Mouse (Mus musculus) heart, postnatal 10 days (tissue): Measurements from ENCODE around the gene Ulk2. TPM values are rescaled to one million over a fixed set of nuclear protein-coding genes. Genes with fewer than 3 reads are reported as not detected.
A peak's percentile ranks its signal among the peaks of the same experiment; 100 is the strongest.
"Not testable (repeated sequence)": the region's sequence is repeated elsewhere in the genome, so short reads cannot be mapped to it uniquely, and the experiment has no call there.

Experiments
- DNase-seq, 2 experiments: peaks; one replicate each; pipeline ENCODE4 v3.0.0; 2021
- intact Hi-C: fragments of 180-260 bp; cut with DNase I; formaldehyde crosslinking; loops from one replicate; pipeline ENCODE4 v1.15.1; 2025
- total RNA-seq, 2 experiments: library from RNA; stranded (reverse); gene quantifications; 2 replicates each; pipeline ENCODE4 v1.2.3; 2021

Ulk2 gene
- 10 to 100 TPM; 42.9 to 48.4 TPM for total RNA-seq

DNA sequence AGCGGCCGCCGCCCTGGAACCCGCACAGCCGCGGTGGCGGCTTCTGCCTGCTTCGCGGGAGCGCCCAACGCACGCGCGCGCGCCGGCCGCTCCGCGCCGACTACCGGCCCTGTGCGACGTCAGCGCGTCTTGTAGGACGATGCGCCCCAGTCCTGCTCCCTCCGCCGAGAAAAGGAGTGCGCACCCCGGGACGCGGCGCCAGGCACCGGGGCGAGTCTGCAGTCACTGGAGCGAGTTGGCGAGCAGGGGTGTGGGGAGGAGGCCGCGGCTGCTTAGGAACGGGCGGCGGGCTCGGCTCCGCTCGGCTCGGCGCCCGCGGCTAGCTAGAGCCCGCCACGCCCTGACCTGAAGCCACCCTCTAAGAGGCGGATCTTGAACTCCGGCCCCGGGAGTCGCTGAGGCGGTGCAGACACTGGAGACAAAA, at the start of gene Ulk2:
Gene Ulk2, minus strand, starts transcription at position 86 of the 424 bp plus-strand sequence.
- DNase-seq: peak; percentile 92 to 93
- intact Hi-C loops: no loop called here

GRCm38 (mm10) chr11:61882183-61882582, 27.3 kb upstream of the Ulk2 start:
- peak in 1 of 2 experiments; percentile 6 for DNase-seq

GRCm38 (mm10) chr11:61879921-61880320, 25.0 kb upstream of the Ulk2 start:
- intact Hi-C loops: no loop called here
- no peak for DNase-seq

More at GRCm38 (mm10) chr11:61882183-61882582, 27.3 kb upstream of the Ulk2 start:
- intact Hi-C loops: no loop called here

DNA sequence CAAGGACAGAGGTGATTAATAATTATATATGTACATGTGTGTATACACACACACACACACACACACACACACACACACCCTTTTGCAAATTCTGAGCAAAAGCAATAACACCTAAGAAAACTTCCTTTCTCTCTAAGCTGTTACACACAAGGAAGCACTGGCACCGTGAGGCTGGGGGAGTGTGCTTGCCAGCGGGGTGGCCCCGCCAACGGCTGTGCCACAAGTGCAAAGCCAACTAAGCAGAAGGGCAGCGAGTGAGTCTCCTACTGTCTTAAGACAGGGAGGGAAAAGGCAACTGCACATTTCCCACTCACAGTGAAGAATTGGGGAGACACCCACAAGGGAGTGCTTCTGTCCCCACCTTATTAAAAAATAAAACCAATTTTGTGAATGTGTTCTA, 17.0 kb upstream of the Ulk2 start:
- intact Hi-C loops: no loop called here
- DNase-seq: no peak

DNA sequence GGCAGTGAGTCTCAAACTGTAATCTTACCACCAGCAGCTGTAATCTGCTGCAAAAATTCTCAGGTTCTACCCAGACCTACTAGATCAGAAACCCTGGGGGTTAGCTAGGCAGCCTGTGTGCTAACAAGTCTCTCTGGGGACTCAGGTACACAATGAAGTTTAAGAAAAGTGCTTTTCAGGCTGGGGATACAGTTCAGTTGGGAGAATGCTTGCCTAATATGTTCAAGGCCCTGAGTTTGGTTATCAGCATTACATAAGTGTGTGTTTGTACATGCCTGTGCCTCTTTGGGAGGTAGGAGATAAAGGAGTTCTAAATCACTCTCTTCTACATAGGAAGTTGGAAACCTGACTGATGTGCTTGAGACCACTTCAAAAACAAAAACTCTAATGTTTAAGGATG, 12.0 kb upstream of the Ulk2 start:
- no peak for DNase-seq
- intact Hi-C loops: no loop called here

GRCm38 (mm10) chr11:61861781-61862547, 7.1 kb upstream of the Ulk2 start:
- no peak for DNase-seq
- intact Hi-C loops: no loop called here

- intact Hi-C loops: no loop called here
- DNase-seq: no peak
These were observed 4.4 kb upstream of the Ulk2 start for GRCm38 (mm10) chr11:61859316-61859715.

- intact Hi-C loops: no loop called here
These were observed 666 bp upstream of the Ulk2 start for GRCm38 (mm10) chr11:61855539-61855938.

DNA sequence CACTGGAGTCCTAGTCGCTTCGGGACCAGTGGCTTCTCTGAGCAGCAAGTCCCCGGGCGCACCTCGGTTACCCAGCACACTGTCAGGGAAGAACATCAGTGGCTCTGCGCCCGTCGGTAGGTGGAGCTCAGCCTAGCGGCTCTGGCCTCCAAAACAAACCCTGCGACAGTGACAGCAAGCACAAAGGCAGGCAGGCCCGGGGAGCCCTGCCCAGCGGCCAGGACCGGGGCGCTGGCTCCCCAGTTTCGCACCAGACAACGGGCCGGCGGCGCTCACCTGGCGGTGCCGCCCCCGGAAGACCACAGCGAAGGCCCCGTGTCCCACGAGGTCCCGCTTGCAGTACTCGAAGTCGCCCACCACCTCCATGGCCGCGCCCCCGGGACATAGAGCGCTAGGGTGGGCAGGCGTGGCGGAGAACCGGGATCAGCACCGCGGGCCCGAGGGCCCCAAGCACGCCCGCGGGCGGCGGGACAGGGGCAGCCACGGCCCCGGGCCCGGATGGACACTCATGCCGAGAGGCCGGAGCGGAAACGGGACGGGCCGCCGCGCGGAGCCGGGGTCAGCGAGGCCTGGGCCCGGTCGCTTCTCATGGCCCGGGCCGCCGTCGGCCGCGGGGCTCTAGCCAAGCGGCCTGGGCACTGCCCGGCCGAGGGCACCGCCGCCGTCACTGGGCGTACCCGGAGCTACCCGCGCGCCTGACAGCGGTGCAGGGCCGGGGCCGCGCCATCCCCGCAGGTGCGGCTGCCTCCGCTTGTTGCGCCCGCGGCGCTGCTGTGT, 474 bp downstream of the Ulk2 start:
- intact Hi-C loops: no loop called here
- DNase-seq: peak; percentile 87 to 91

More at GRCm38 (mm10) chr11:61855539-61855938, 666 bp upstream of the Ulk2 start:
- DNase-seq: no peak

GRCm38 (mm10) chr11:61853659-61854058, 1.2 kb downstream of the Ulk2 start:
- intact Hi-C loops: no loop called here
- DNase-seq: no peak

- intact Hi-C loops: no loop called here
- DNase-seq: no peak
These were observed 2.0 kb downstream of the Ulk2 start for GRCm38 (mm10) chr11:61852916-61853315.

- no peak for DNase-seq
- intact Hi-C loops: no loop called here
These were observed 3.7 kb downstream of the Ulk2 start for GRCm38 (mm10) chr11:61851195-61851594.

DNA sequence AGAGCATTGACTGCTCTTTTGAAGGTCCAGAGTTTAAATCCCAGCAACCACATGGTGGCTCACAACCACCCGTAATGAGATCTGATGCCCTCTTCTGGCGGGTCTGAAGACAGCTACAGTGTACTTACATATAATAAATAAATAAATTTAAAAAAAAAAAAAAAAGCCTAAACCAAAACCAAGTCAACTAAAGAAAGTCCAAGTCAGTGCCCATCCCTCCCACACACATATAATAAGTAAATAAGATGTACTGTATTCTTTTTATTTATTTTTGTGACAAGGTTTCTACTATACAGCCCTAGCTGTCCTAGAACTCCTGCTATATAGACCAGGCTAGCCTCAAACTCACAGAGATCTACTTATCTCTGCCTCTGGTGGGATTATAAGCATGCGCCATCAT, 14.2 kb downstream of the Ulk2 start:
- DNase-seq, intact Hi-C loops: not testable (repeated sequence)

GRCm38 (mm10) chr11:61839940-61840339, 14.9 kb downstream of the Ulk2 start:
- intact Hi-C loops: no loop called here
- no peak for DNase-seq

GRCm38 (mm10) chr11:61839182-61839581, 15.7 kb downstream of the Ulk2 start:
- intact Hi-C loops: no loop called here
- no peak for DNase-seq

GRCm38 (mm10) chr11:61809793-61810192, 45.1 kb downstream of the Ulk2 start:
- intact Hi-C loops: no loop called here
- no peak for DNase-seq

DNA sequence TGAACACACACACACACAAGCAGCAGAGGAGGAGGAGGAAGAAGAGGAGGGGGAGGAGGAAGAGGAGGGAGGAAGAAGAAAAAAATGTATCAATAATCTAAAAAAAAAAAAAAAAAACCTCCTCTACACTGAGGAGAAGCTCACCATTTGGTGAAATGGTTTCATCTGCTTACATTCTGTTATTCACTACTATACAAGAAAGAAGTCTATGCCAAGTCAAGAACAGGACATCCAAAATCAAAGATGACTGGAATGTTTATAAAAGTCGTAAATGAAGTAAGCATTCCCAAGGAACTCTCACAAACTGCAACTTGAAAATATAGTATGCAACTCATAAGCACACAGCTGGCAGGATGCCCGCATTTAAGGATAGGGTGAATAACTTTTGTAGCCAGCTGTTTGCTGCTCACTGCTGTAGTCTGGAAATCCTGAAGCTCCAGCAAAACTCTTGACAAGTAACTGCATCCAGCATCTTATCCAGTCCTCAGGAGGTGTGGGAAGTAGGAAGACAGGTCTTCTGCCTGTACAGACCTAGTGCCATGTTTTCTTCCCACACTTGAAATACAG, 46.2 kb downstream of the Ulk2 start:
- no peak for DNase-seq
- intact Hi-C loops: no loop called here

GRCm38 (mm10) chr11:61793441-61793840, 61.4 kb downstream of the Ulk2 start:
- DNase-seq: no peak

GRCm38 (mm10) chr11:61788550-61788949, 66.3 kb downstream of the Ulk2 start:
- no peak for DNase-seq
- intact Hi-C loops: no loop called here

More at GRCm38 (mm10) chr11:61793441-61793840, 61.4 kb downstream of the Ulk2 start:
- intact Hi-C loops: no loop called here

GRCm38 (mm10) chr11:61782526-61782925, 72.3 kb downstream of the Ulk2 start:
- intact Hi-C loops, DNase-seq: not testable (repeated sequence)

- no peak for DNase-seq
- intact Hi-C loops: no loop called here
These were observed 80.2 kb downstream of the Ulk2 start for GRCm38 (mm10) chr11:61774551-61775149.
